Mouse (Mus musculus): ENCODE results near the gene Igsf1.

Igsf1 gene

DNA sequence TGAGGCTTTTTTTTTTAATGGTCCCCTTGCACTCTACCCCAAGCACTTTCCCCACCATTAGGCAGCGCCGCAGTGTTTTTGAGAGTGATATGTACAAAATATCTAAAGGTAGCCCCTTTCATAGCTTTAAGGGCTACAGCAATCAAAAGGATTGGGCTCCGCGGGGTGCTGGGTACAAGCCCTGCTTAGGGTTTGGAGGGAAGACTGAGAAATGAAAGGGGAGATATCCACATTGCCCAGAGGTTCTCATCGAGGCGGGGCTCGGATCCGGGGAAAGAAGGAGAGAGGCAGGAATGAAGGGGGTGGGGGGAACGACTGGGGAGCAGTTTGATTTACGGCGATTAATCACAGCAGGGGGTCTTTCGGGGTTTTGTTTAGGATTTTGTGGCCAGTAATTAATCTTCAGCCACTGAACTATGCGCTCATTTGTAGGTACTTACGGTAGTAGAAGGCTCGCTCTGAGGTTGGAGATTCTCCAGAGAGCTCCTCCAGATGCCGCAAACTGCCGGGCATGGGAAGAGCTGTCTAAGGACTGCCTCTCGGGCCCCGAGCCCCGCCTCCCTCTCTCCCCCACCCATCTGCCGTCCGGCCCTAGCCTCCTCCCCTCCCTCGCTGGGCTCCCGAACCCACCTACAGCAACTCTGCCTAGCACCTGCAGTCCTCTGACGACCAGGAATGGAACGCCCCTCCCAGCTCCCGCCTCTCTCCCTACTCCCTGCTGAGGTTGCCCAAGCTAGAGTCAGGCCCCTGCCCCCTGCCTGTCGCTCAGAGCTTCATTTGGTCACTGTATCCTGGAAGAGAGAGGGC, at the start of gene Igsf1:
Gene Igsf1 (minus strand): TSS at position 537 of the 807 bp plus-strand sequence.
- DNase-seq (ENCODE audit: low spot score in 2 of 2), result no peak

DNA sequence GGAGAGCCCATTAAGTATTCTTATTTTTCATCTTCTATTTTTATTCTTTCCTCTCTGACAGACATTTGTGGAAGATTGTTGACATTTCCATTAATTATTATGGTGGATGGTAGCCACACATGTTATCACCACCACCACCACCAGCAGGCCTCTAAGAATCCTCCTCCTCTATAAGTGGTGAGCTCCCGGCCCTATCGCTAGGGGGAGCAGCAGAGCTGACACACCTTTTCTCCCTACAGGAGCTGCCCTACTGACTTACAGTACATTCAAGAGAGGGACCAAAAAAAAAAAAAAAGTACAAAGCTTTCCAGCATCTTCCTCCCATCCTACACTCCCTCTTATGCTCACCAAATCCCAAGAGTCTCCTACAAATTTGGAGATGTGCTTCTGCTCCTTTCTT, 26.7 kb downstream of the Igsf1 start:
- DNase-seq (ENCODE audit: low spot score in 2 of 2), result no peak

GRCm38 (mm10) chrX:49745192-49745591, 52.4 kb downstream of the Igsf1 start:
- DNase-seq (ENCODE audit: low spot score in 2 of 2), result no peak

GRCm38 (mm10) chrX:49734959-49735358, 62.6 kb downstream of the Igsf1 start, which contains the start of gene Olfr1321:
TSS of gene Olfr1321 (minus strand) at chrX:49735059.
- DNase-seq (ENCODE audit: low spot score in 2 of 2), result no peak
